Mouse (Mus musculus) CH12.LX (cell line): ENCODE measurements at regions not wholly inside any gene's neighbourhood (a gene's known extent, or its start where the extent isn't known, plus 50 kb on each side); places are given as distances from the start of the nearest gene placed in this dataset.
A peak's percentile ranks its signal among the peaks of the same experiment; 100 is the strongest.
"Not testable (repeated sequence)": the region's sequence is repeated elsewhere in the genome, so short reads cannot be mapped to it uniquely, and the experiment has no call there.

Experiments used
- DNase-seq: peaks from one replicate; pipeline ENCODE4 v3.0.0-alpha.2; 2013; ENCODE audit errors: extremely low read depth
- H3K27ac ChIP-seq: 2 replicates; pipeline ENCODE4 v1.5.1; 2012; ENCODE audit warnings: low read depth, mild to moderate bottlenecking, control low read depth, moderate library complexity; ENCODE audit not compliant: insufficient read depth
- H3K27me3 ChIP-seq: replicated peaks from 2 replicates; pipeline ENCODE3; 2012; ENCODE audit warnings: inconsistent platforms
- H3K36me3 ChIP-seq, 2 experiments: replicated peaks in 1 of 2; 2 replicates each; pipeline versions ENCODE3 to v1.6.1; 2012; ENCODE audit warnings: inconsistent platforms in 1 of 2, low read length in 1 of 2, mild to moderate bottlenecking in 1 of 2, mixed read lengths in 1 of 2, moderate library complexity in 1 of 2; ENCODE audit not compliant: control insufficient read depth in 1 of 2, insufficient read depth in 1 of 2
- H3K4me1 ChIP-seq, 2 experiments: 2 replicates each; pipeline ENCODE4 v1.6.1; 2012; ENCODE audit warnings: inconsistent platforms in 1 of 2, moderate library complexity in 1 of 2; ENCODE audit not compliant: insufficient read depth in 2 of 2, control insufficient read depth in 1 of 2
- H3K4me2 ChIP-seq: 2 replicates; pipeline ENCODE4 v1.6.1; 2012; ENCODE audit warnings: low read depth, mild to moderate bottlenecking, control low read depth; ENCODE audit not compliant: poor library complexity, insufficient read depth, severe bottlenecking
- H3K4me3 ChIP-seq, 3 experiments: fragments of 150-350 bp in 1 of 3; sonication (generic) in 1 of 3; replicated peaks in 1 of 3; 2 replicates each; pipeline versions ENCODE3 to v1.5.1; 2011 to 2012; ENCODE audit warnings: low read depth in 2 of 3, low read length in 2 of 3, mild to moderate bottlenecking in 2 of 3, moderate library complexity in 2 of 3, control low read depth in 1 of 3, improper control_type of control experiment in 1 of 3, inconsistent platforms in 1 of 3, mixed read lengths in 1 of 3; ENCODE audit not compliant: poor library complexity in 1 of 3
- H3K79me2 ChIP-seq: replicated peaks from 2 replicates; pipeline ENCODE4 v1.6.1; 2012; ENCODE audit warnings: mild to moderate bottlenecking, moderate library complexity; ENCODE audit not compliant: control insufficient read depth, poor library complexity, insufficient read depth, severe bottlenecking; ENCODE audit errors: extremely low read depth
- H3K9ac ChIP-seq: 2 replicates; pipeline ENCODE4 v1.6.1; 2012; ENCODE audit warnings: low read depth, mild to moderate bottlenecking, control low read depth, moderate library complexity; ENCODE audit not compliant: insufficient read depth
- H3K9me3 ChIP-seq: replicated peaks from 2 replicates; pipeline ENCODE3; 2012; ENCODE audit warnings: low read length, inconsistent platforms, mixed read lengths
- BHLHE40 ChIP-seq: IDR thresholded peaks from 2 replicates; pipeline ENCODE4 v1.6.1; 2011; ENCODE audit warnings: mild to moderate bottlenecking, low read depth, low read length, improper control_type of control experiment
- CHD1 ChIP-seq: IDR thresholded peaks from 2 replicates; pipeline ENCODE4 v1.6.1; 2012; ENCODE audit warnings: low read depth, low read length, improper control_type of control experiment, inconsistent platforms
- ELF1 ChIP-seq: IDR thresholded peaks from 2 replicates; pipeline ENCODE4 v1.6.1; 2014; ENCODE audit warnings: low read depth, mild to moderate bottlenecking, inconsistent platforms, low read length, improper control_type of control experiment
- HCFC1 ChIP-seq: IDR thresholded peaks from 2 replicates; pipeline ENCODE4 v1.6.1; 2012; ENCODE audit warnings: low read depth, mild to moderate bottlenecking, inconsistent platforms, low read length, improper control_type of control experiment
- IRF4 ChIP-seq: IDR thresholded peaks from 2 replicates; pipeline ENCODE4 v1.6.1; 2014; ENCODE audit warnings: low read depth, mild to moderate bottlenecking, inconsistent platforms, low read length, improper control_type of control experiment
- JUND ChIP-seq: conservative IDR thresholded peaks from 2 replicates; pipeline ENCODE4 v1.6.1; 2011; ENCODE audit warnings: low read depth, low read length, improper control_type of control experiment
- MAX ChIP-seq: IDR thresholded peaks from 2 replicates; pipeline ENCODE4 v1.6.1; 2011; ENCODE audit warnings: low read length, improper control_type of control experiment
- MAZ ChIP-seq: IDR thresholded peaks from 2 replicates; pipeline ENCODE4 v1.6.1; 2012; ENCODE audit warnings: low read depth, mild to moderate bottlenecking, inconsistent platforms, low read length, improper control_type of control experiment, moderate library complexity
- MYC ChIP-seq: IDR thresholded peaks from 2 replicates; pipeline ENCODE4 v1.6.1; 2011; ENCODE audit warnings: low read depth, mild to moderate bottlenecking, improper control_type of control experiment, low read length
- NELFE ChIP-seq: IDR thresholded peaks from 2 replicates; pipeline ENCODE4 v1.6.1; 2011; ENCODE audit warnings: low read depth, low read length, improper control_type of control experiment
- NRF1 ChIP-seq: IDR thresholded peaks from 2 replicates; pipeline ENCODE4 v1.6.1; 2014; ENCODE audit warnings: low read depth, mild to moderate bottlenecking, inconsistent platforms, low read length, improper control_type of control experiment, moderate library complexity
- POLR2AphosphoS2 ChIP-seq: IDR thresholded peaks from 2 replicates; pipeline ENCODE4 v1.6.1; 2011; ENCODE audit warnings: low read depth, low read length, improper control_type of control experiment
- RAD21 ChIP-seq: IDR thresholded peaks from 2 replicates; pipeline ENCODE4 v1.6.1; 2011; ENCODE audit warnings: low read depth, mild to moderate bottlenecking, low read length, improper control_type of control experiment, moderate library complexity
- RCOR1 ChIP-seq: conservative IDR thresholded peaks from 2 replicates; pipeline ENCODE4 v1.6.1; 2012; ENCODE audit warnings: low read depth, mild to moderate bottlenecking, inconsistent platforms, low read length, improper control_type of control experiment
- SMC3 ChIP-seq: IDR thresholded peaks from 2 replicates; pipeline ENCODE4 v1.6.1; 2011; ENCODE audit warnings: low read depth, low read length, improper control_type of control experiment
- TCF12 ChIP-seq: IDR thresholded peaks from 2 replicates; pipeline ENCODE4 v1.6.1; 2014; ENCODE audit warnings: low read depth, mild to moderate bottlenecking, inconsistent platforms, low read length, improper control_type of control experiment
- UBTF ChIP-seq: IDR thresholded peaks from 2 replicates; pipeline ENCODE4 v1.6.1; 2012; ENCODE audit warnings: low read depth, mild to moderate bottlenecking, inconsistent platforms, low read length, improper control_type of control experiment, moderate library complexity
- USF1 ChIP-seq: IDR thresholded peaks from 2 replicates; pipeline ENCODE4 v1.6.1; 2014; ENCODE audit warnings: low read depth, mild to moderate bottlenecking, inconsistent platforms, low read length, improper control_type of control experiment
- dilution Hi-C: fragments of 300-500 bp; cut with MboI; formaldehyde crosslinking; loops from 2 replicates; pipeline ENCODE4 v1.14.3; 2020; ENCODE audit warnings: low sequenced_read_pairs; ENCODE audit not compliant: extremely low pct_unique_long_range_greater_than_20kb, extremely low pct_ligation_motif_present
- in situ Hi-C: fragments of 300-500 bp; cut with MboI; formaldehyde crosslinking; loops from 3 replicates; pipeline ENCODE4 v1.14.3; 2019; ENCODE audit warnings: low sequenced_read_pairs, low pct_ligation_motif_present, low pct_unique_long_range_greater_than_20kb, mixed read lengths

DNA sequence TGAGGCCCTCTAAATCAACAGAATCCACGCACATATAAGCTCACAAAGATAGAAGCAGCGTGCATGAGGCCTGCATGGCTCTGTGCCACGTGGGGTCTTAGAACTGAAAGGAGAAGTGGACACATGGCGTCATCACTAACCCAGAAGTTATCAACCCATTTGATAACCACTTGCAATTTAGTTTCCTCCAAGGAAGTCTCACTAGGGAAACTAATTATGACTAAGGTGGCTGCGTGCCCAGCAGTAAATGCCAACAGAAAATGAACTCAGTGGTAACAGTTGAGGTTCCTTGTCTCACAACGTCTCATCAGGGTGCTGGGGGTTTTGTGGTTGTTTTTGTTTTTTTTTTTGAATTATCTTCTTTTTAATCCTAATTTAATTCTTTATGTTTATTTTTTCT lies 200.6 kb upstream of the Sesn3 start:
- H3K27me3 ChIP-seq, result no peaks in the 10 kb centered on the region
- no peak overlapping the region for H3K4me2 ChIP-seq
- no peak for DNase-seq
- no peaks in the 10 kb centered on the region for H3K79me2 ChIP-seq
- no peak overlapping the region for H3K27ac ChIP-seq
- dilution Hi-C loops, result no loop called here
- H3K4me3 ChIP-seq, result no peak overlapping the region
- H3K9ac ChIP-seq, result no peak overlapping the region
- H3K4me1 ChIP-seq, result peaks cover 0 to 7% of the 10 kb centered on the region in 2 experiments; a peak in 3 of 4 replicates
- no peaks in the 10 kb centered on the region for H3K36me3 ChIP-seq
- no peaks in the 10 kb centered on the region for H3K9me3 ChIP-seq
- in situ Hi-C loops, result no loop called here
- TF ChIP-seq ELF1 (no peak), USF1 (no peak), MAX (peak; percentile 51), NRF1 (no peak), TCF12 (no peak), MYC (peak; percentile 37; the same call in 1 of the 2 replicates), SMC3 (no peak), BHLHE40 (no peak), NELFE (no peak), UBTF (no peak), MAZ (no peak), POLR2AphosphoS2 (no peak)

- H3K4me2 ChIP-seq, H3K36me3 ChIP-seq, H3K4me1 ChIP-seq, H3K9me3 ChIP-seq, H3K27me3 ChIP-seq, H3K27ac ChIP-seq, H3K4me3 ChIP-seq, in situ Hi-C loops, dilution Hi-C loops, H3K9ac ChIP-seq, DNase-seq, H3K79me2 ChIP-seq: not testable (repeated sequence)
Observed at GRCm38 (mm10) chr9:14074866-14075265, 200.0 kb upstream of the Sesn3 start.

GRCm38 (mm10) chr9:14075452-14075851 lies 199.4 kb upstream of the Sesn3 start:
- H3K27me3 ChIP-seq, result no peaks in the 10 kb centered on the region
- H3K36me3 ChIP-seq, result no peaks in the 10 kb centered on the region
- no peak overlapping the region for H3K4me2 ChIP-seq
- no peak overlapping the region for H3K9ac ChIP-seq
- peaks cover 4 to 7% of the 10 kb centered on the region in 2 experiments; a peak in 3 of 4 replicates for H3K4me1 ChIP-seq
- H3K79me2 ChIP-seq, result no peaks in the 10 kb centered on the region
- TF ChIP-seq RCOR1, result no peak
- no peak for TF ChIP-seq RAD21
- TF ChIP-seq CHD1, result no peak
- no peak for TF ChIP-seq JUND
- no peak for TF ChIP-seq MAX
- no peak for TF ChIP-seq HCFC1
- TF ChIP-seq NRF1, result no peak
- no peak for TF ChIP-seq BHLHE40
- no peak for TF ChIP-seq IRF4
- dilution Hi-C loops (no loop called here), in situ Hi-C loops (no loop called here)
- no peaks in the 10 kb centered on the region for H3K9me3 ChIP-seq
- no peak overlapping the region for H3K4me3 ChIP-seq
- DNase-seq, result no peak
- no peak overlapping the region for H3K27ac ChIP-seq
